Mouse (Mus musculus): Measurements from ENCODE around the gene Steap4.

DNA sequence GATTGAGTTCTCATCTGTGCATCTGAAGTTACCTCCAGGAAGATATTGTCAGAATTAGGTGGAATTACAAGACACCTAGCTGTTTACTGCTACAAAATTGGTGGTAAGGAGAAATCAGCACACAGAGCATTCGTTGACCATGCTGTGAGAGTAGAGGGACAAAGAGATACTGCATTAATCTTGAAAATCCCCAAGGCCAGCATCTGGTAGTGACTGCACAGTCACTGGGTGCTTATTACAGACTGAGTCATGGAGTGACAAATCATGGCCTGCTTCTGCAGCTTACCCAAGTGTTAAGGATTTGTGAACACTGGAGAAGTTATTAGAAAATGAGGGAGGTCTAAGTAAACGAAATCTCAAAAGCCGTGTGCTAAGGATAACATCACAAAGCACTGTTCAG lies 53.0 kb downstream of the Steap4 start:
- TF ChIP-seq GATA1 (IDR thresholded peaks at IDR 0.05; ENCODE audit: borderline replicate concordance, low read length) (no peak), FLI1 (IDR thresholded peaks at IDR 0.05; ENCODE audit: low read length) (no peak)

All from megakaryocyte, embryonic 14.5 days (primary cell).